Mouse (Mus musculus) gastrocnemius, postnatal 36 days (tissue): Measurements from ENCODE around the gene Ntrk2. TPM values are rescaled to one million over a fixed set of nuclear protein-coding genes. Genes with fewer than 3 reads are reported as not detected.
"Not testable (repeated sequence)": the region's sequence is repeated elsewhere in the genome, so short reads cannot be mapped to it uniquely, and the experiment has no call there.

Source experiments
- DNase-seq, 2 experiments: peaks; one replicate each; pipeline ENCODE4 v3.0.0; 2022
- intact Hi-C: fragments of 180-260 bp; cut with DNase I; formaldehyde crosslinking; loops from one replicate; pipeline ENCODE4 v1.15.1; 2025
- total RNA-seq, 2 experiments: library from RNA; stranded (reverse); gene quantifications; 2 replicates each; pipeline ENCODE4 v1.2.3; 2021

Gene Ntrk2
- total RNA-seq, 2 experiments from 2014 or later: 3.5 to 4.0 TPM

- intact Hi-C loops: no loop called here
- DNase-seq: no peak
Observed at GRCm38 (mm10) chr13:59022251-59023042, 216.1 kb downstream of the Ntrk2 start.

DNA sequence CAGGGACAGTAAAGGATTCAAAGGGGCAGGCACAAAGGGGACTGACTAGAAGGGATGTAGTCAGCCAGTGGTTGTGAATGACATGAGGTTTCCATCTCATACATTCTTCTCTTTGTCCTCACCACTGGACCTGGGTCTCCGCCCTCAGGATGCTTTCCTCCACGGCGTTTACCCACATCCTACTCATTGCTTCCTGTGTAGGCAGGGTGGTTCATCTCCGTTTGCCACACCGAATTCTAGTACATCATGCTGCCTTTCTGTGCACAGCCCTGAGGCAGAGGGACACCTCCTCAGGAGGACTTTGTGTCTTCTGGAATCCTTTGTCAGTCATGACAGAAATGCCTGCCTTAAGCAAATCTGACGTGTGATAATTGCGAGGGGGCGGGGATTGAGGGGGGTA is 219.3 kb downstream of the Ntrk2 start:
- intact Hi-C loops: no loop called here
- DNase-seq: no peak

DNA sequence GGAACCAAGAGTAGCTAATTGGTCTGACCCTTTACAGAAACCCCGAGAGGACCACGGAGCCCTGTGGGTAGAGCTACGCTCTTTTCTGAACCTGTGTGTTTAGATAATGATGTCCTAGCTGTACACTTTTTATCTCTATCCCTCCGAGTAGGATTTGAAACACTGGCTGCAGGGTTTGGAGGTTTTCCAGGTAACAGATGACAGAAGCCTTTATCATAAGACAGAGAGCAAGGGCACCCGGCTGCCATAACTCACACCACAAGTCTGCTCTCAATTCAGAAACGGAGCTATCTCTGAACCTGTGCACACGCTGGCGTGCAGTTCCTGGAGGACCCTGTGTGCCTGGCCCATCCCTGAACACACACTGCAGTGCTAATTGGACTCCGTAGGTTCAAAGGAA is 221.1 kb downstream of the Ntrk2 start:
- intact Hi-C loops: no loop called here
- DNase-seq: no peak

GRCm38 (mm10) chr13:59028546-59028945 is 222.2 kb downstream of the Ntrk2 start:
- DNase-seq: no peak
- intact Hi-C loops: no loop called here

- intact Hi-C loops: no loop called here
- DNase-seq: no peak
Observed at GRCm38 (mm10) chr13:59030574-59030973, 224.2 kb downstream of the Ntrk2 start.

- intact Hi-C loops: no loop called here
- no peak for DNase-seq
Observed at GRCm38 (mm10) chr13:59040156-59040915, 234.0 kb downstream of the Ntrk2 start.

GRCm38 (mm10) chr13:59041013-59041764 is 234.8 kb downstream of the Ntrk2 start:
- no peak for DNase-seq
- intact Hi-C loops: no loop called here

- DNase-seq: no peak
- intact Hi-C loops: no loop called here
Observed at GRCm38 (mm10) chr13:59052188-59052587, 245.8 kb downstream of the Ntrk2 start.

DNA sequence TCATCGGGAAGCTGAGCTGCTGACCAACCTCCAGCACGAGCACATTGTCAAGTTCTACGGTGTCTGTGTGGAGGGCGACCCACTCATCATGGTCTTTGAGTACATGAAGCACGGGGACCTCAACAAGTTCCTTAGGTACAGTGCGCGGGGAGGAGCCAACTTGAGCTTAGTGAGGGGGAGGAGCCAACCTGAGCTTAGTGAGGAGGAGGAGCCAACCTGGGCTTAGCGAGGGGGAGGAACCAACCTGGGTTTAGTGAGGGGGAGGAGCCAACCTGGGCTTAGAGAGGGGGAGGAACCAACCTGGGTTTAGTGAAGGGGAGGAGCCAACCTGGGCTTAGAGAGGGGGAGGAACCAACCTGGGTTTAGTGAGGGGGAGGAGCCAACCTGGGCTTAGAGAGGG is 248.0 kb downstream of the Ntrk2 start:
- DNase-seq, intact Hi-C loops: not testable (repeated sequence)

DNA sequence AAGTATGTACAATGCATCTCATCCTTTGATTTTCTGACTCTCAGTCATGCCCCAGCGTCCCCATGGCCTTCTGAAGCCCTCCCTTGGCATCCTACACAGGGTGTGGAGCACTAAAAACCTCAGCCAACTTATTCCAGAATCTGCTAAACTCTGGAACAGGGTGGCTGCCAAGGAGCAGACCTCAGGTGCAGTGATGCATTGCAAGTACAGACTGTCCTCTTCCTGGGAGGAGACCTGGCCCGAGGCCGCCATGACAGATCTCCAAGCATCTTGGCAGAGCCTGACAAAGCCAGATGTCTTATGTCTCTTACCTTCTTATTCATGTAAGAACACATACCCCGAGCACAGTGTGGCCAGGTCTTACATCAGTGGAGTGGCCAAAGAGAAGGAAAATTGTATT is 250.5 kb downstream of the Ntrk2 start:
- peak in 1 of 2 experiments; percentile 36 for DNase-seq
- intact Hi-C loops: no loop called here

DNA sequence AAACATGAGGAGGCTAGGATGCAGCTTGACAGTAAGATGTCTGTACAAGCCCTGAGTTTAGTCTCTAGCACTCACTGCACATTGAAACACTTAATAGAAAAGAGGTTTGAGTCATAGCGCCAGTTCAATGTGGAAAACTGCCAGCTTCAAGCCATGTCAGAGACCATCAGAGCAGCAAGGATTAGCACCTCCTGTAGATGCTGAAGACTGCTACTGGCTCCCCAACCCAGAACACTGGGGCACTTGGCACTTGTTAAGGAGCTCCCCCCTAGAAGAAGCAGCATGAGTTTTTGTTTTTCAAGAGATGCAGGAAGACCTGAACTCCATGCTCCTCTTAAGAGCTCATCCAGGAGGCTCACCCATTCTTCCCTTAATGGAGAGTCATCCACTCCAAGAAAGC is 251.5 kb downstream of the Ntrk2 start:
- DNase-seq: no peak
- intact Hi-C loops: no loop called here

GRCm38 (mm10) chr13:59059118-59059517 is 252.7 kb downstream of the Ntrk2 start:
- intact Hi-C loops: no loop called here

GRCm38 (mm10) chr13:59065677-59066076 is 259.3 kb downstream of the Ntrk2 start:
- DNase-seq: no peak
- intact Hi-C loops: no loop called here

More at GRCm38 (mm10) chr13:59059118-59059517, 252.7 kb downstream of the Ntrk2 start:
- no peak for DNase-seq

DNA sequence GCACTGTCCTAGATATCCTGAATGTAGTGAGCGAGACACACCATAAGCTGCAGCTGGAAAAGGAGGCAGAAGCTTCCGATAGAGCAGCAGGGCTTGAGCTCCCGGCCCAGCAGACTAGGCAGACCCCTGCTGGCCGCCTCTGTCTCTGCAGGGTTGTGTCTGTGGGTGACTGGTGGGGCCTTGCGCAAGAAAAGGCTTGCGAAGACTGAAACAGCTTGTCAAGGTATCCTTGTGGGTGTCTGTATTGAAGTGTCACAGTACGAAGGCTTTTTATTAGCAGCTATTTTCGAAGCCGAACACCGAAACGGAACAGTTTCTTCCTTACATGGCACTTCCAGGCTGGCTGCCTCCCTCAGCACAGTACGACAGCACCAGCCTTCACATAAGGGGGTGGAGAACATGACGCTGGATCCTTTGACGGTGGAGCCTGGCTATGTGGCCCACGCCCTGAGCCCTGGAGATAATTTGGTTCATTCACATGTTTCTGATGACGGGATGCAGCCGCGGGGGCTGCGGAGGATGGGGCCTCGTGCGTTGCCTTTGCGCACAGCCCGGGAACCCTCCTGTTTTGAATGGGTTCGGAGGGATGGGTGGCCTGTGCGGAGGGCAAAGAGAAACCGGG is 267.4 kb downstream of the Ntrk2 start:
- intact Hi-C loops: loop anchor here (1.0 kb wide), 2 partner anchors 267 to 435 kb away; partner anchors contain the start of gene Ntrk2
- DNase-seq: peak; percentile 71 to 78

- no peak for DNase-seq
- intact Hi-C loops: no loop called here
Observed at GRCm38 (mm10) chr13:59076489-59076888, 270.1 kb downstream of the Ntrk2 start.

DNA sequence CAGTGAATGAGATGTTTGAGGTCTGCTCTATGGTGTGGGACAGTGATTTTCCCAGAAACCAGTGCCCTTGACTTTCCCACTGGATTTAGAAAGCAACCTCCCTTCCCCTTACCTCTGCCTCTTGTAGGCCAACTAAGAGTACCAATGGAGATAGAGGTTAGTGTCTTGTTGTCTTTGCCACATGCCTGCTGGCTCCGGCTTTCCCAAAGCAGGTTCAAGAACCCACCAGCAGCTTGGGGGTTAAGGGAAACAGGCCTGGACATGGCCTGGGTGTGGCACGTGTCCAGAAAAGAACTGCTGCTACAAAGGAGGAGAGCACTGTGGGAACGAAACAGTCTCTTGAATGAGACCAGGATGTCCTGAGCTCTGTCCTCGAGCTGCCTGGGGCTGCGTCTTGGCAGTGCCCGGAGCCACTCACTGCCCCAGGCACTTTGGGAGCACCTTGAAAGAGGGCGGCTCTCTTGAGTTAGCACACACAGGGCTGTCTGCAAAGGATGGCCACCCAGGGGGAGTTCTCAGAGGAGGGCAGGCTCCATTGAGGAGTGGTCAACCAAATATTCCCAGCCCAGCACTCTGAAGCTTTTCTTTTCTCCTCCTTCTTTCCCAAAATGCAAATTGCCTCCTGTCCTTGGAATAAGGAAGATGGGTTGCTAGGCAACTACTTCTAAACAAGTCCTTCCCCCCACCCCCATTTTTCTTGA is 273.5 kb downstream of the Ntrk2 start:
- intact Hi-C loops: no loop called here
- no peak for DNase-seq

DNA sequence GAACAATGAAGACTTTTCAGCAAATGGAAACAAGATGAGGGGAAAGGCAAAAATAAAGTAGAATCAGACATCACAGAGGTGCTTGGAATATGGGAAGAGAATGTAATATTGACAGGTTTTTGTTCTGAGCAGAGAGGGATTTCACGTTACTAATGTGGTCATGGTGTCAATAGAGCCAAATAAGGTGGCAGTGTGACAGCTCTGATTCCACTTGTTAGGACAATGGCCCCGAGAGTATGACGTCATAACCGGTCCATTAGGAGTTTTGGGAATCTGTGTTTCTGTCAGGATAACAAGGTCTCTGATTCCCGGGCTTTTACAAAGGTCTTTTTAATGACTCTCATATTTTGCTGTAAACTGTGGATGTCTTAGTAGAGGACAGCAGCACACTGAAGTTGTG is 274.1 kb downstream of the Ntrk2 start:
- intact Hi-C loops: no loop called here
- DNase-seq: no peak

- intact Hi-C loops: no loop called here
- no peak for DNase-seq
Observed at GRCm38 (mm10) chr13:59089016-59089415, 282.6 kb downstream of the Ntrk2 start.

- intact Hi-C loops: no loop called here
Observed at GRCm38 (mm10) chr13:59091138-59091971, 285.0 kb downstream of the Ntrk2 start.

More at GRCm38 (mm10) chr13:59091138-59091971, 285.0 kb downstream of the Ntrk2 start:
- no peak for DNase-seq
